In genomic region chr19:45741431-45742217, GRCm38 (mm10) we compare ENCODE assay signal across 9 mouse cellular contexts. TPM values are rescaled to one million over a fixed set of nuclear protein-coding genes. Genes with fewer than 3 reads are reported as not detected.
DNase-seq lines count a peak whose midpoint lies in the region; ATAC-seq and TF ChIP-seq lines count a peak whose summit lies in the region.
"Had no signal": no experiment of that assay in that cellular context is flagged by ENCODE, and none has a peak within 500 bp of the region (broad histone marks: within the 10 kb centered on the region; RNA-seq: fewer than 3 reads in every experiment).

No protein-coding gene starts in this region.

- H3K9ac ChIP-seq in kidney, postnatal 0 days (ENCODE audit: low read depth, low read length): peak overlapping the region; percentile 18; the same call in 1 of the 2 replicates
- 0 out of 2 replicates have a peak overlapping the region, but pooled peaks have one; percentile 38 for H3K9ac ChIP-seq in forebrain, embryonic 12.5 days
- no peak overlapping the region for H3K9ac ChIP-seq in intestine, embryonic 15.5 days
- H3K9ac ChIP-seq in neural tube, embryonic 11.5 days (ENCODE audit: low read length): no peak overlapping the region

- peak overlapping the region; percentile 36 for H3K4me3 ChIP-seq in kidney, postnatal 0 days (replicated peaks; ENCODE audit: low read depth, low read length)
- peak overlapping the region; percentile 44 for H3K4me3 ChIP-seq in forebrain, embryonic 12.5 days (replicated peaks)
- peak overlapping the region; percentile 43 for H3K4me3 ChIP-seq in intestine, embryonic 15.5 days (replicated peaks)
- peak overlapping the region; percentile 35; the same call in 1 of the 2 replicates for H3K4me3 ChIP-seq in neural tube, embryonic 11.5 days (ENCODE audit: low read depth, low read length)
- H3K4me3 ChIP-seq: myocyte had no signal

- H3K4me2 ChIP-seq in kidney, postnatal 0 days (ENCODE audit: low read length): peak overlapping the region; percentile 71
- H3K4me2 ChIP-seq in forebrain, embryonic 12.5 days: peak overlapping the region; percentile 72
- H3K4me2 ChIP-seq in intestine, embryonic 15.5 days (replicated peaks): peak overlapping the region; percentile 86; the same call in 1 of the 2 replicates
- 0 out of 2 replicates have a peak overlapping the region, but pooled peaks have one; percentile 61 for H3K4me2 ChIP-seq in neural tube, embryonic 11.5 days (ENCODE audit: low read depth)

- peaks cover 28% of the 10 kb centered on the region for H3K4me1 ChIP-seq in kidney, postnatal 0 days (replicated peaks; ENCODE audit: insufficient read depth, low read length)
- H3K4me1 ChIP-seq in forebrain, embryonic 12.5 days: peaks cover 48% of the 10 kb centered on the region
- H3K4me1 ChIP-seq in intestine, embryonic 15.5 days (replicated peaks): peaks cover 36% of the 10 kb centered on the region
- peaks cover 27% of the 10 kb centered on the region for H3K4me1 ChIP-seq in neural tube, embryonic 11.5 days (ENCODE audit: control insufficient read depth, insufficient read depth, low read length)

- WGBS in kidney, postnatal 0 days: 5% methylated on average over 45 of the region's 45 CpGs
- WGBS in forebrain, embryonic 12.5 days: under 1% methylated on average over 45 of the region's 45 CpGs
- WGBS in intestine, embryonic 15.5 days: 4% methylated on average over 45 of the region's 45 CpGs
- WGBS in neural tube, embryonic 11.5 days: under 1% methylated on average over 45 of the region's 45 CpGs

- no peak overlapping the region for H3K27ac ChIP-seq in kidney, postnatal 0 days
- no peak overlapping the region for H3K27ac ChIP-seq in forebrain, embryonic 12.5 days
- H3K27ac ChIP-seq in intestine, embryonic 15.5 days: no peak overlapping the region
- no peak overlapping the region for H3K27ac ChIP-seq in neural tube, embryonic 11.5 days (ENCODE audit: low read depth, low read length)

- no peak for DNase-seq in kidney, postnatal 0 days (ENCODE audit: low spot score)
- DNase-seq in kidney, adult 8-10 months: no peak
- DNase-seq in neural tube, embryonic 11.5 days (ENCODE audit: low spot score): no peak
- DNase-seq in thymus, postnatal 25 days: no peak
- no peak for DNase-seq in layer of hippocampus, adult 9-11 months
- DNase-seq: cerebellum, adult 18-20 months had no signal

- H3K27me3 ChIP-seq in kidney, postnatal 0 days (ENCODE audit: insufficient read depth, low read length): peaks cover 59% of the 10 kb centered on the region
- peaks cover 98% of the 10 kb centered on the region for H3K27me3 ChIP-seq in forebrain, embryonic 12.5 days
- peaks cover 96% of the 10 kb centered on the region for H3K27me3 ChIP-seq in intestine, embryonic 15.5 days (replicated peaks)
- H3K27me3 ChIP-seq in neural tube, embryonic 11.5 days (ENCODE audit: control insufficient read depth, insufficient read depth, low read length): peaks cover 99% of the 10 kb centered on the region

- H3K9me3 ChIP-seq in kidney, postnatal 0 days (replicated peaks; ENCODE audit: low read length): no peaks in the 10 kb centered on the region
- H3K9me3 ChIP-seq in forebrain, embryonic 12.5 days: no peaks in the 10 kb centered on the region
- no peaks in the 10 kb centered on the region for H3K9me3 ChIP-seq in intestine, embryonic 15.5 days
- H3K9me3 ChIP-seq in neural tube, embryonic 11.5 days (ENCODE audit: control insufficient read depth, low read length): no peaks in the 10 kb centered on the region

- ATAC-seq in kidney, postnatal 0 days (replicated peaks; ENCODE audit: low FRiP score, low read depth): no peak
- no peak for ATAC-seq in forebrain, embryonic 12.5 days (ENCODE audit: low FRiP score)
- ATAC-seq in intestine, embryonic 15.5 days: no peak
- no peak for ATAC-seq in neural tube, embryonic 11.5 days (ENCODE audit: insufficient read depth, low FRiP score, low TSS enrichment)

- H3K36me3 ChIP-seq in kidney, postnatal 0 days (ENCODE audit: insufficient read depth, low read length): no peaks in the 10 kb centered on the region
- no peaks in the 10 kb centered on the region for H3K36me3 ChIP-seq in forebrain, embryonic 12.5 days (replicated peaks)
- no peaks in the 10 kb centered on the region for H3K36me3 ChIP-seq in intestine, embryonic 15.5 days
- no peaks in the 10 kb centered on the region for H3K36me3 ChIP-seq in neural tube, embryonic 11.5 days (ENCODE audit: control insufficient read depth, insufficient read depth, low read length)

- TF ChIP-seq CTCF in kidney, postnatal 0 days (IDR thresholded peaks at IDR 0.05; ENCODE audit: low read depth): no peak

RNA-seq across cellular contexts. Expression of gene Fgf8, which starts 1.1 kb away (rescaled TPM):
- polyA plus RNA-seq in kidney, postnatal 0 days (2015; fragmentation: Nextera tagmentation; extraction: Ambion mirVana): 20.8 and 24.2 TPM in 2 replicates
- polyA plus RNA-seq in forebrain, embryonic 12.5 days (2016; fragmentation: Nextera tagmentation; extraction: Ambion mirVana): 4.6 TPM in 2 replicates
- not detected in 2 replicates for polyA plus RNA-seq in intestine, embryonic 15.5 days (2015; fragmentation: Nextera tagmentation; extraction: Ambion mirVana)
- polyA plus RNA-seq in neural tube, embryonic 11.5 days (2014; fragmentation: Nextera tagmentation; extraction: Ambion mirVana): 0.23 and 0.72 TPM in 2 replicates
- polyA plus RNA-seq: myocyte had no signal

RNA-seq across cellular contexts. Expression of gene Npm3, which starts 7.8 kb away (rescaled TPM):
- polyA plus RNA-seq in kidney, postnatal 0 days (2015; fragmentation: Nextera tagmentation; extraction: Ambion mirVana): 16.7 and 18.0 TPM in 2 replicates
- polyA plus RNA-seq in forebrain, embryonic 12.5 days (2016; fragmentation: Nextera tagmentation; extraction: Ambion mirVana): 9.0 and 10.7 TPM in 2 replicates
- polyA plus RNA-seq in intestine, embryonic 15.5 days (2015; fragmentation: Nextera tagmentation; extraction: Ambion mirVana): 13.4 and 14.7 TPM in 2 replicates
- 10.1 and 10.5 TPM in 2 replicates for polyA plus RNA-seq in neural tube, embryonic 11.5 days (2014; fragmentation: Nextera tagmentation; extraction: Ambion mirVana)

RNA-seq across cellular contexts. Expression of gene Mgea5, which starts 42.0 kb away (rescaled TPM):
- 32.8 and 33.0 TPM in 2 replicates for polyA plus RNA-seq in kidney, postnatal 0 days (2015; fragmentation: Nextera tagmentation; extraction: Ambion mirVana)
- polyA plus RNA-seq in forebrain, embryonic 12.5 days (2016; fragmentation: Nextera tagmentation; extraction: Ambion mirVana): 94.7 and 105 TPM in 2 replicates
- polyA plus RNA-seq in intestine, embryonic 15.5 days (2015; fragmentation: Nextera tagmentation; extraction: Ambion mirVana): 36.3 and 36.4 TPM in 2 replicates
- 65.8 and 69.7 TPM in 2 replicates for polyA plus RNA-seq in neural tube, embryonic 11.5 days (2014; fragmentation: Nextera tagmentation; extraction: Ambion mirVana)

Comparison
In these comparisons a context has a peak if more than half of its experiments do, and no peak if none do; other contexts are left out.
1. H3K9ac ChIP-seq: peak in kidney, postnatal 0 days (single experiment) and forebrain, embryonic 12.5 days (single experiment); none in intestine, embryonic 15.5 days (single experiment) and neural tube, embryonic 11.5 days (single experiment).
2. Peak in every context shown above with its lines, with median percentiles within 50 percentile points of each other: H3K4me2 ChIP-seq and H3K4me3 ChIP-seq.